Mouse (Mus musculus) left cerebral cortex, postnatal 25 days (tissue): ENCODE results near the gene Rasl12. TPM values are rescaled to one million over a fixed set of nuclear protein-coding genes. Genes with fewer than 3 reads are reported as not detected.

Experiments
- DNase-seq, 2 experiments: peaks; one replicate each; pipeline ENCODE4 v3.0.0; 2022; ENCODE audit warnings: low spot score in 2 of 2, mixed read lengths in 1 of 2
- intact Hi-C: fragments of 180-260 bp; cut with DNase I; formaldehyde crosslinking; loops from one replicate; pipeline ENCODE4 v1.15.1; 2025
- total RNA-seq, 2 experiments: library from RNA; stranded (reverse); gene quantifications; 2 replicates each; pipeline ENCODE4 v1.2.3; 2021

Rasl12 gene
- total RNA-seq, 2 experiments from 2014 or later: 2.7 to 3.4 TPM

DNA sequence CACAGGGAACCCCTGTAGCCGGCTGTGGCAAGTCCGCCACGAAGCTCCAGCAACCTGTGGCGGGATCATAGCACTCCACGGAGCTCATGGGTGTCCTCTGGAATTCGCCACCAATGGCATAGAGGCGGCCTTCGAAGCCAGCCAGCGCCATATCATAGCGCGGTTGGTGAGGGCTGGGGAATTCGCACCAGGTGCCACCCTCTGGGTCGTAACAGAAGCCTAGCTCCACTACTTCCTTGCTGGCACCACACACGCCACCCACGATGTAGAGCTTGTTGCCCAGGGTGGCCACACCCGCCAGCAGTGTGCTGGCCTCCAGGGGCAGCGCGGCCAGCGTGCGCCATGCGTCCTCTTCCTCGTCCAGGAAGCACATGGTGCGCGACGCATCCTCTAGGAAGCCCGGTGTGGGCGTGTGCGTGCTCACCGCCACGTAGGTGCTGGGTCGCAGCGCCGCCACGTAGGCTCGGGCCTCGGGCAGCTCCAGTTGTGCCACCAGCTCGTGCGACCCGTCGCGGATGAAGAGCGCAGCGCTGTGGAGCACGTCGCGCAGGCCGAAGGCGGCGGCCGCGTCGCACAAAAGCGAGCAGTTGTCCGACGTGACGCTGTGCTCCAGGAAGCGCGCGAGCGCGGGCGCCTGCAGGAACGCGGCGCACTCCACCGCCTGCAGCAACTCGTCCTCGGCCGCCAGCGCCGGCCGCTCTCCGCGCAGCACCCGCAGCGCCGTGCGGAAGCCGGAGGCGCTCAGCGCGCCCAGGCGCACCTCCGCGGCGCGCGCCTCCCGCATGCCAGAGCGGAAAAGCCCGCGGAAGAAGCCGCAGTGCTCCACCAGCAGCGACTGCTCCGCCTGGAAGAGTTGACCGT, 7.3 kb upstream of the Rasl12 start:
- intact Hi-C loops: no loop called here
- DNase-seq: peak in 1 of 2 experiments; percentile 17

DNA sequence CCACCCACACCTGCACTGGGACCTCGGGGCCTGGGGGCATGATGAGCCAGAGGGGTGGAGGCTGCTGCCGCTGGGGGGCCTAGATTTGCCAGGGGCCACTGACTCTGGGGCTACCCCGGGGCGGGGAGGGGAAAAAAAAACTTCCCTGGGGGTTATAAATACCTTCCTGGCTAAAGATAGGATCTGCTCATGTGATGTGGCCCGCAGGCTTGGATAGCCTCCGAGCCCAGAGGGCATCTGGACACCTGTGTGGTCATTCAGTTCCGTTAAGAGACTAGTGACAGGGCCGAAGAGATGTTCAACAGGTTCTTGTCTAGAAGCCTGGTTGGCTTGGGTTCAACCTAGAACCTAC, 6.7 kb upstream of the Rasl12 start, which contains the start of gene Kbtbd13:
Kbtbd13 (minus strand) TSS at position 40 of the 352 bp plus-strand sequence.
- intact Hi-C loops: no loop called here
- DNase-seq: no peak

DNA sequence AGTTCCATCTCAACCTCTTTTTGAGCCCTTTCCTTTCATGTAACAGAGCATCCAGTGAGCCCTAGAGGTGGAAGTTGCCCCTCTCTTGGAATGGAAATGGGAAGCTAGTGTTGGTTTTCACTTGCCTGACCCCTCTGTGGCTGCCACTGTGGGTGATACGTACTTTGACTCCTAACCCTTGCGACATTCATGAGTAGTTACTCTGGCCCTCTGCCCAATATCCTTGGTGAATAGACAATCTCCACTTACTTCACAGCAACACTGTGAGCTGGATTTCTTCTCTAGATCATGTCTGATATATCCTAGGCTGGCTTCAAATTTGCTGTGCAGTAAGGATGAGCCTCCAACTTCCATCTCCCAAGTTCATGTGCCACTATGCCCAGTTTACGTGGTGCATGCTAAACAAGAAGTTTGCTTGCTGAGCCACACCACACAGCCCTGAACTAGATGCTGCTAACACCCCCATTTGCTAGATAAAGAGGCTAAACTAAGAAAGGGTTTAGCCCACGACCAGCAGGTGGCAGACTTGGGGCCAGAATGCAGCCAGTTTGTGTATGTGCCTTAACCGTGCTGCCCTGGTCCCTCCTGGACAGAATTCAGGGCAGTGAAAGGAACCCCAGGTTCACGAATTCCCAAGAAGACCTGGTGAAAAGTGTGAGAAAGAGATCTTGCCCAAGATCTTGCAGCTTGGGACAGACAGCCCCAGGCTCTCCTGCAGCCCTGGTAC, 5.5 kb upstream of the Rasl12 start:
- peak; percentile 46 to 65 for DNase-seq
- intact Hi-C loops: loop anchor here (1.0 kb wide), 1 partner anchor 40 kb away; no protein-coding TSS in a partner anchor

DNA sequence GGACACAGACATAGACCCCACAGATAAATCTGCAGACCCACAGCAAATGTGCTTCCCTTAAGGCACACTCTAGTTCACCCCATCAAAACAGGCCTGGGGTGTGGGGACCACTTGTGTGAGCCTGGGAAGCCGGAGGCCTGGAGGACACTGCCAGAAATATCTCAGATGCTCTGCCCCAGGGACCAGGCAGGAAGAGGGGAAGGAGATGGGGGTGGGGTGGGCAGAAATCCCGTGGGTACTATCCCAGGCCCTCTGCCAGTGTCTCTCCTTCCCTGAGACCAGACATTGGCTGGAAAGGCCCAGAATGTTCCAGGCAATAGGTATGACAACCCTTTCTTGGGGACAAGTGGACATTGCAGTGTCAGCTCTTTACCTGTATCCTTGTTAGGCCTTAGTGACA, 4.7 kb upstream of the Rasl12 start:
- intact Hi-C loops: loop anchor here (1.0 kb wide), 1 partner anchor 39 kb away; no protein-coding TSS in a partner anchor
- DNase-seq: no peak

DNA sequence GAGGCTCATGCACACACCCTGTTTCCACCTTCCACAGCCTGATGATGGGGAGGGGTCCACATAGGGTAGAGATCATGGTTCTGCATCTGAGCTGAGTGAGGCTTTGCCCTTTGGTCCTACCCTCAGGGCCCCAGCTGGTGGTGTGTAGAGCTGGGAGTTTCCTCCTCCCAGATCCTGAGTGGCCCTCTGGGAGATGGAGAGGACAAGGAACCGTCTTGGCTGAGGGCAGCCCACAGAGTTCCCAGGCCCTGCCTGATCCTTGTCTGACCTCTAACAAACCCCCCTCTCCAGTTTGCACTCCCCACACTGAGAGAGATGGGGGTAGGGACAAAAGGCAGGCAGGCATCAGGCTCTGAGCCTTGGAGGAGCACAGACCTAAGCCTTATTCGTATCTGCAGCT, 3.9 kb upstream of the Rasl12 start:
- intact Hi-C loops: no loop called here
- no peak for DNase-seq

DNA sequence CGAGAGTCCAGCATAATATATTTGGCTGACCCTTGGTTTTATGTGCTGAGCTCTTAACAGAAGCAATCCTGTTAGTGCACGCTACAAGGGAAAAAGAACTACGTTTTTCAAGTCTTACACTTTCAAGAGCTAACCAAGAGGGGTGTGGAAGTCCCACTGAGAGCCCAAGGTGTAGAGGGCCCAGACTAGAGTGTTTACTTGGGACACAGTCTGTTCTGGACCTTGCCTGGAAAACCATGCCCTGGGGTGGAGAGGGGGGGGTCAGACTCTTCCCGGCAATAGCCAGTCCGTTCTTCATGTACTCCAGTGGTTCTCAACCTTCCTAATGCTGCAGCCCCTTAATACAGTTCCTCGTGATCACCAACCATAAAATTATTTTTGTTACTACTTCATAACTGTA, 1.6 kb downstream of the Rasl12 start:
- DNase-seq: no peak
- intact Hi-C loops: no loop called here

DNA sequence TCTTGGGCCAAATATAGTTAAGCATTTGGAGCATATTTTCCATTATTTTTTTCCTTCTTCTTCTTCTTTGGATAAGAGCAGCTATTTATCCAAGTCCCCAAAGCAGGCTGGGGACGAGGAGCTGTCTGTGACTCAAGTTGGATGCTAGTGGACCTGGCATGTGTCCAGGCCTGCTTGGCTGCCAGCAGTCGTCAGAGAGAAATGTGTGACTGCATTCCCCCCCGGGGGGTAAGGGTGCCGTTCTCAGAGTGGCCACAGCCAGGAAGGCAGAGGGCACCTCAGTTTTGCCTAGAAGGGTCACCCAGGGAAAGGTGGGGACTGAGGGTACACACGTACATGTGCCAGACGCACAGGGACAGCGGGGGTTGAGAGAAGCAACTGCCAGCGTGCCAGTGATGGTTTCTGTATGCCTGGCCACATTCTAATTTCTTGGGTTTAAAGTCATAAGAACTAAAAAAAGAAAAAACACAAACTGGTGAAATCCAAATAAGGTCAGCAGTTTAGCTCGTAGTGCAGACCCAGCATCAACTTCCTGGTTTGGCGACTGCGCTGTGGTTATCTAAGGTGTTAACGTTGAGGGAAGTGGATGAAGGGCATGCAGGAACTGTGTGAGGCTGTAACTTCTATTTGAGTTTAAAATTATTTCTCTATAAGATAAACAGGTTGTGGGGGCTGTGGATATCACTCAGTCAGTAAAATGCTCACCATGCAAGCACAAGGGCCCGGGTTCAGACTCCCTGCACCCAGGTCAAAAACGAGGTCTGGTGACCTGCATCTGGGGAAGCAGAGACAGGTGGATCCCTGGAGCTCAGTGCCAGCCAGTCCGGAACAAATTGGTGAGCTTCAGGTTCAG, 6.3 kb downstream of the Rasl12 start:
- DNase-seq: peak; percentile 65 to 77
- intact Hi-C loops: no loop called here

DNA sequence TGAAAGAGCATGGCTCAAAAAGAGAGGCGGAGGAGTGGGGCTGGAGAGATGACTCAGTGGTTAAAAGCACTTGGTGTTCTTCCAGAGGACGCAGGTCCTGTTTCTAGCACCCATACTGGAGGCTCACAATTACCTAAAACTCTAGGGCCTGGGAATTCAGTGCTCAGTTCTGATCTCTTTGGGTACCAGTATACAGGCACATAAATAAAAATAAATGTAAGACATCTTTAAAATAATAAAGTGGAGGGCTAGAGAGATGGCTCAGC, 6.8 kb downstream of the Rasl12 start:
- intact Hi-C loops: no loop called here
- no peak for DNase-seq

DNA sequence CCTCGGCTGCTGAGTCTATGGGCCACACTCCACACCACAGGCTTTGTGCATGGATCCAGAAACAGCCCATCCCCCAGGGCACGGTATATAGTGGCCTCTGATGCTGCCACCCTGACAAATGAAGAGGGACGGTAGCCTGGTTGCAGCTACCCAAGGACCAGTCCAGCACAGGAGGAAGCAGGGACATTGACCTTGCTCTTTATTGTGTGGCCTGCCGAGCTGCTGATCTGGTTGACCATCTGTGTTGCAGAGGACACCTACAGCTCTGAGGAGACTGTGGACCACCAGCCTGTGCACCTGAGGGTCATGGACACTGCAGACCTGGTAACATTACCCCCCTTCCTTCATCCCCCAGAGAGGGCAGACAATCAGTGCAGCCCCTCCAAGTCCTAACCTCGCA, 9.0 kb downstream of the Rasl12 start:
- DNase-seq: no peak
- intact Hi-C loops: no loop called here

DNA sequence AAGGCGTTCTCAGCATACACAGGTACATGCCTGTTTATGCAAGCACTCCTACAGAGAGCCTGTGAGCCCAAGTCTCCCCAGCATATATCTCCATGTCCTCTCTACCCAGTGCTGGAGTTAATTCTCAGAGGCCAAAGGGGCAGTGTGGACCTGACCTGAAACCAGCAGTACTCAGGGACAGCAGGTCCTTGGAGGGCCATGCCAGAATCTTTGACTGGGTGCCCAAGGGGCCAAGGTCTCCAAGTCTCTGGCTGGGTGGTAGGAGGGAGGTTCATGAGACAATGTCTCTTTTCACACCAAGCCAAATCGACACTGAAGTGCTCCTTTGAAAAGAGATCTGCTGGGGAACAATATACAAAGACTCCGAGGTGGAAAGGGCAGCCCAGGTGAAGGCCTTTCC, 9.6 kb downstream of the Rasl12 start:
- DNase-seq: no peak
- intact Hi-C loops: no loop called here

DNA sequence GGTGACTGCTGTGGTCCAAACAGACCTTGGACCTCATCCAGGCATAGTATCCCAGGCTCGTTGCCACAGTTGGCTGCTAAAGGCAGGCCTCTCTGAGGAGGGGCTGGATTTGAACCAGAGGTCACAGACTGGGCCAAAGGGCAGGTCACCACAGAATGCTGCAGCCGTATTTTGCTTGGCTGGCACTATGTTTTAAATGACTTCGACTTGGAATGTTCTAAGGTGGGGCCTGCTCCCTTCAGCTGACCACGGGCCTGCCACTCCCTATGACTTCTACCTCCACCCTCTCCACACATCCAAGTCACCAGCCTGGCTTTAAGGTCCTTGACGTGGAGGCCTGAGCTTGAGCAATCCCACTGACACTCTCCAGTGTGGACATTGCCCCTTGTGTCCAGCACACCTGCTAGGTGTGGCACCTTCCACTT, 10.6 kb downstream of the Rasl12 start:
- DNase-seq: no peak
- intact Hi-C loops: no loop called here

DNA sequence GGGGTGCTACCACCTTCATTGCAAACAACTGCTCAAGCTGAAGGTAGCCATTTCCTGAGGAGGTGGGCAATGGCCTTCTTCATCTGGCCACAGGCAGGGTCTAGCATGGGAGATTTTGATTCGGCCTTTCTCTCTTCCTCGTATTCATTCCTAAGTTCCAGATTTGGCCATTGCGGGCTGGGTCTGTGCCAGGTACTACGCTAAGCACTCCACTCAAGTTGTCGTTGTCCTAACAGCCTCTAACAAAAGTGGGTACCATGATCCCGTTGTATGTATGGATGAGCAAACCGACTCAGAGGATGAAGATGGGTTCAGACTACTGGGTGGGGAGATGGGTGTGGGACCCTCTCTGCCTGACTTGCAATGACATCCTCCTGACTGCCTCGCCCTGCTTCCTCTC, 12.1 kb downstream of the Rasl12 start:
- no peak for DNase-seq
- intact Hi-C loops: no loop called here

DNA sequence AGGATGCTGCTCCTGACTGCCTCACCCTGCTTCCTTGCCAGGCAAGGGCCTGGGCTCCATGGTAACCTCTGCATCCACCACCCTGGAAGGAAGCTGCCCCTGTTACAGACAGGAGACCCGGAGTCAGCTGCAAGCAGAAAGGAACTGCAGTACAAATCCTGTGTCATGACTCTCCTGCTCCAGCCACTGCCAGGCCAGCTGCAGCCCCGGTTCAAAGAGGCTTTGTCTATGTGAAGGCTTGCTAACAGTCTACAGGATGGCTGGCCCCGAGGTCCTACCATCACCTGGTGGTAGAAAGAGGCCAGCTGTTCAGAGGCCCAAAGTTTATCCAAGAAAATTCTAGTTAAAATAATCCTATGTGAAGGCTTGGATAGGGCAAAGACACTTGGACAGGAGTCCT, 13.0 kb downstream of the Rasl12 start:
- no peak for DNase-seq
- intact Hi-C loops: no loop called here

DNA sequence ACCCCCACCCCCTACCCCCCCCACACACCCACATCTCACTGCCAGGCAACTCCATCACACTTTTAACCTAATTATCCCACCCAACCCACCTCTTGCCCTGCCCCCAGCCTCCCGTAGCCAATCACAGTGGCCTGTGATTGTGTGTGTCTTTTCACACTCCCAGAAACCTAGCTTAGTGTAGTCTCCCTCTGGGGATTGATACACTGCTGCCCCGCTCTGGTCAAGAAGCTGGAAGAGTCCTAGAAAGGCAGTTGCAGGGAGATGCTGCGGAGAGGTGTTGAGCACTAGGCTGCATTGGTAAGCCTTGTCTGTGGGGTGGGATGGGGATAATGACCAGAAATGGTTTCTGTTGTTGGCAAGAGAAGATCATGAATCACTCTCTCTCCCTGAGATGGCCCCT, 19.4 kb downstream of the Rasl12 start:
- no peak for DNase-seq

DNA sequence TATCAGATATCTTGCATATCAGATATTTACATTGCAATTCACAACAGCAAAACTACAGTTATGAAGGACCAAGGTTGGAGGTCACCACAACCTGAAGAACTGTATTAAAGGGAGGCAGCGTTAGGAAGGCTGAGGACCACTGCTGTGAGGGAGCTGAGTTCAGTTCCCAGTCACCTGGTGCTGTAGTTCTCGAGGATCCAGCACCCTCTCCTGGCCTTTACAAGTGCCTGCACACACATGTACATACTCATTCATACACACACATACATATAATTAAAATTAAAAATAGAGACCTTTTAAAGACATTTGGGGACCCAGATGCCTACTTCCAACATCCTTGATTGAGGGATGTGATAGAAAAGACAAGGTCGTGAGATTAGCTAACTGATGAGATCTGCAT, 21.3 kb downstream of the Rasl12 start:
- DNase-seq: no peak
- intact Hi-C loops: no loop called here

More for the DNA sequence above, 19.4 kb downstream of the Rasl12 start:
- intact Hi-C loops: no loop called here

DNA sequence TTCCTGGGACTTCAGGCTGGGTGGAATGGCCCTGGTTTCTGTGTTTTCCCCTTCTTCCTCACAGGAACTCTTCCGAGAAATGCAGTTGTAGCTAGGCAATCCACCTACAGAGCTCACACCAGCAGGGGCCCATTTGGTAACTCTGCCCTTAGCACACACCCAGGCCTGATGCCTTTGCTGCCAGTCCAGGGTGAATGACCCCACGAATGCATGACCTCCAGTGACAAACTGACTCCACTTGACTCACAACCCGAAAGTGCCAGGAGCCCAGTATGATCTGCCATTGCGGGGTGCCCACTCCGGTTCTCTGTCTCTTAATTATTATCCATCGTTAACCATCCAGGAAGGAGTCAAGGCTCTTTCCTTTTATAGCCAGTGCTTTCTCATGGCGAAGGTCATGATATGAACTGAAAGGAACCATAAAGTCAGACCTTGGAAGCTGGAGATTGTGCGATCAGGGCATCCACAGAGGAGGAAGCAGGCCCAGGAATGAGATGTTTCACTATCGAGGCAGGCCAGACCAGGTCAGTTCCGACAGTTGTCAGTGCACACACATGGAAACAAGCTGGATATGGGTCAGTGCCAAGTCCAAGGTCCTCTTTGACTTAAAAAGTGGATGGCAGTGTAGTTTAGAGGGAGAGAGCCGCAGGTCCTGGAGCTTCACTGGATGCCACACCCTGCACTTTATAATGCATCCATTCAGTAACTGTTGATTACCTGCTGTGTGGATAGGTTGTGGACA, 24.6 kb downstream of the Rasl12 start, which contains the start of gene Slc51b:
Slc51b (minus strand) TSS at position 196 of the 742 bp plus-strand sequence.
- intact Hi-C loops: no loop called here
- DNase-seq: no peak

DNA sequence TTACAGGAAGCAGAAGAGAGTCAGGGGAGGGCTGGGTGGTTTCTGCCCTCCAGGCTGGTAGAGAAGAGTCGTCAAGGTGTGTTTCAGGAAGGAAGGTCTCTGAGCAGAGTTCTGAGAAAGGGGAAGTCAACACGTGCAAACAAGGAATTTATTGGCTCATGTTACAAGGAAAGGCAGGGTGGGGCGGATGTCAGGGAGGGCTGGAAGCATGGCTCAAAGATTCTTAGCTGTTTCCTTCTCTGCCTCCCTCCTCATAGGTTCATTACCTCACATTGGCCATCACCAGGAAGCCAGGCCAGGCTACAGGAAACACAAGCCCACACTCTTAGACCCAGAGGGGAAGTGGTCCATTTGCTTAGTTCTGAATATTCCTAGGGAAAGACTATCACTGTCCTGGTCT, 26.1 kb downstream of the Rasl12 start:
- intact Hi-C loops: no loop called here

DNA sequence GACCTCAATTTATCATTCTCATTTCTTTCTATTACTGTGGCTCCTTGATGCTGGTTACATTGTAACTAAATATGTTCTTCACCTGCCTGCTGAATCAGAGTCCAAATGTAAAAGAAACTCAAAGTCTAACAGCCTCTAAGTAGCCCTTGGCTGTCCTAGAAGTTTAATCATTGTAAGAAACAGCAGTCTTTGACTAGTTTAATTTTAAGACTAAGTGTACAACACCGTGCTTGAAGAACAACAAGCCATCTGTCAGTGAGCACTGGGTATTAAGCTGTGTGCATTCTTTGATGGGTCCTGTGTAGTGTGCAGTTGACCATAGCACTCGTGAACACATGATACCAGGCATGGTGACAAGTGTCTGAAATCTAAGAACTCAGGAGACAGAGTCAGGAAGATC, 29.2 kb downstream of the Rasl12 start:
- intact Hi-C loops: no loop called here

More for the DNA sequence above, 26.1 kb downstream of the Rasl12 start:
- no peak for DNase-seq

DNA sequence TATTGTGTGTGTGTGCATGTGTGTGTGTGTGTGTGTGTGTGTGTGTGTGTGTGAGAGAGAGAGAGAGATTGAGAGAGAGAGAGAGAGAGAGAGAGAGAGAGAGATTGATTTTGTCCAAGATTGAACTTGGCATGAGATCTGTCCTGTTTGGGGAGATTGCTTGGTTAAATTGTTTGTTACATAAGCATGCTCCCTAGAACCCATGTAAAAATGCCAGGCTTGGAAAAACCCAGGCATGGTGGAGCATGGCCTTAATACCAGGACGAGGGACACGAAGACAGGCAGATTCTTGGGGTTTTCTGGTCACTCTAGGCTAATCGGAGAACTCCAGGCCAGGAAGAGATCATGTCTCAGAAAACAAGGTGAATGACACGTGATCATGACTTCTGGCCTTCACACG, 29.7 kb downstream of the Rasl12 start:
- DNase-seq: no peak
- intact Hi-C loops: no loop called here

More for the DNA sequence above, 29.2 kb downstream of the Rasl12 start:
- no peak for DNase-seq
